21 mouse cellular contexts compared by ENCODE assay signal in genomic region chr12:119110091-119110490, GRCm38 (mm10).
DNase-seq lines count a peak whose midpoint lies in the region; ATAC-seq and TF ChIP-seq lines count a peak whose summit lies in the region.
"Had no signal": no experiment of that assay in that cellular context is flagged by ENCODE, and none has a peak within 500 bp of the region (broad histone marks: within the 10 kb centered on the region; RNA-seq: fewer than 3 reads in every experiment).

No protein-coding gene starts in this region.

- no peak overlapping the region for H3K27ac ChIP-seq in kidney, adult 2 months (ENCODE audit: insufficient read depth, low read depth, low read length)
- no peak overlapping the region for H3K27ac ChIP-seq in lung, embryonic 14.5 days (ENCODE audit: low read depth)
- H3K27ac ChIP-seq: embryonic facial prominence, embryonic 15.5 days; forebrain, embryonic 10.5 days; gastrocnemius, adult 2 months; heart, embryonic 15.5 days; hindbrain, embryonic 10.5 days; hindbrain, embryonic 14.5 days; intestine, embryonic 15.5 days had no signal

- no peaks in the 10 kb centered on the region for H3K4me1 ChIP-seq in kidney, adult 2 months (ENCODE audit: control insufficient read depth, insufficient read depth, low read length)
- no peaks in the 10 kb centered on the region for H3K4me1 ChIP-seq in lung, embryonic 14.5 days (ENCODE audit: insufficient read depth)
- H3K4me1 ChIP-seq: embryonic facial prominence, embryonic 15.5 days; forebrain, embryonic 10.5 days; hindbrain, embryonic 10.5 days; intestine, embryonic 15.5 days had no signal

- peak; percentile 31 to 68 for DNase-seq in heart, adult 9 months (ENCODE audit: low spot score in 2 of 2)
- DNase-seq in heart, postnatal 4 days: no peak
- peak; percentile 6 for DNase-seq in kidney, adult 2 months
- no peak for DNase-seq in kidney, adult 9 months
- peak; percentile 19 for DNase-seq in lung, embryonic 14.5 days
- no peak for DNase-seq in lung, adult 18-20 months
- DNase-seq: adrenal gland, adult 2 months; adrenal gland, postnatal 25 days; cerebellum, adult 18-20 months; cerebellum, adult 9-11 months; cerebellum, postnatal 36 days; gastrocnemius, adult 2 months; gastrocnemius, postnatal 25 days had no signal

- H3K27me3 ChIP-seq in kidney, adult 2 months (replicated peaks; ENCODE audit: control insufficient read depth, insufficient read depth, low read length): no peaks in the 10 kb centered on the region
- H3K27me3 ChIP-seq in lung, embryonic 14.5 days (ENCODE audit: insufficient read depth, low read length): no peaks in the 10 kb centered on the region
- H3K27me3 ChIP-seq: embryonic facial prominence, embryonic 15.5 days; heart, embryonic 15.5 days; intestine, embryonic 15.5 days had no signal

- no peaks in the 10 kb centered on the region for H3K9me3 ChIP-seq in lung, embryonic 14.5 days (ENCODE audit: low read depth, low read length)
- H3K9me3 ChIP-seq: embryonic facial prominence, embryonic 15.5 days; forebrain, embryonic 10.5 days; heart, embryonic 15.5 days; hindbrain, embryonic 10.5 days; intestine, embryonic 15.5 days had no signal

- TF ChIP-seq POLR2A in kidney, adult 2 months (IDR thresholded peaks at IDR 0.05; ENCODE audit: low read depth, low read length): no peak

- 44% methylated on average over 2 of the region's 2 CpGs for WGBS in kidney, adult 2 months
- 35% methylated on average over 2 of the region's 2 CpGs for WGBS in lung, embryonic 14.5 days

- no peaks in the 10 kb centered on the region for H3K36me3 ChIP-seq in kidney, adult 2 months (ENCODE audit: control insufficient read depth, insufficient read depth, low read length)
- H3K36me3 ChIP-seq in lung, embryonic 14.5 days (ENCODE audit: insufficient read depth): no peaks in the 10 kb centered on the region
- H3K36me3 ChIP-seq: embryonic facial prominence, embryonic 15.5 days; forebrain, embryonic 10.5 days; heart, embryonic 15.5 days; hindbrain, embryonic 10.5 days; intestine, embryonic 15.5 days had no signal

- TF ChIP-seq CTCF in kidney, adult 2 months (conservative IDR thresholded peaks at IDR 0.05; ENCODE audit: insufficient read depth, insufficient read length, low read depth, low read length): no peak
- no peak for TF ChIP-seq CTCF in lung, embryonic 14.5 days (IDR thresholded peaks at IDR 0.05; ENCODE audit: low read depth)

- no peak overlapping the region for H3K4me3 ChIP-seq in kidney, adult 2 months (ENCODE audit: insufficient read depth, low read depth, low read length)
- H3K4me3 ChIP-seq in lung, embryonic 14.5 days (ENCODE audit: low read depth, low read length): no peak overlapping the region
- H3K4me3 ChIP-seq: embryonic facial prominence, embryonic 15.5 days; erythroblast, embryonic 14.5 days; forebrain, embryonic 10.5 days; gastrocnemius, adult 2 months; heart, embryonic 15.5 days; hindbrain, embryonic 10.5 days; intestine, embryonic 15.5 days had no signal

- H3K9ac ChIP-seq in lung, embryonic 14.5 days: no peak overlapping the region
- H3K9ac ChIP-seq: embryonic facial prominence, embryonic 15.5 days; heart, embryonic 15.5 days; hindbrain, embryonic 14.5 days; intestine, embryonic 15.5 days had no signal

- no peak overlapping the region for H3K4me2 ChIP-seq in lung, embryonic 14.5 days
- H3K4me2 ChIP-seq: embryonic facial prominence, embryonic 15.5 days; heart, embryonic 15.5 days; hindbrain, embryonic 14.5 days; intestine, embryonic 15.5 days had no signal

- no peak; the same call in 1 of the 2 replicates for ATAC-seq in lung, embryonic 14.5 days (ENCODE audit: insufficient read depth)
- ATAC-seq: forebrain, embryonic 14.5 days; intestine, embryonic 15.5 days had no signal

Comparison
In these comparisons a context has a peak if more than half of its experiments do, and no peak if none do; other contexts are left out.
1. DNase-seq: peak in heart, adult 9 months (2 of 2), kidney, adult 2 months (single experiment) and lung, embryonic 14.5 days (single experiment); none in heart, postnatal 4 days (single experiment), kidney, adult 9 months (single experiment) and lung, adult 18-20 months (0 of 2).